Mouse (Mus musculus) limb, embryonic 11.5 days (tissue): Measurements from ENCODE around the gene Hat1. TPM values are rescaled to one million over a fixed set of nuclear protein-coding genes. Genes with fewer than 3 reads are reported as not detected.
A peak's percentile ranks its signal among the peaks of the same experiment; 100 is the strongest.

Experiments used
- ATAC-seq: fragments of 200-750 bp; cut with Nextera tagmentation; 2 replicates; pipeline ENCODE4 v1.8.0; 2017; ENCODE audit warnings: low read depth; ENCODE audit not compliant: insufficient number of reproducible peaks, low FRiP score, low TSS enrichment
- DNase-seq: peaks from one replicate; pipeline ENCODE4 v3.0.0-alpha.2; 2015; ENCODE audit warnings: low spot score
- H3K27ac ChIP-seq: fragments of 300-500 bp; sonication (generic); replicated peaks from 2 replicates; pipeline ENCODE4 v1.5.1; 2014; ENCODE audit warnings: low read depth, mild to moderate bottlenecking, low read length
- H3K27me3 ChIP-seq: fragments of 300-500 bp; sonication (generic); 2 replicates; pipeline ENCODE4 v1.6.1; 2014; ENCODE audit warnings: mild to moderate bottlenecking, low read length, mixed read lengths; ENCODE audit not compliant: control insufficient read depth, insufficient read depth
- H3K36me3 ChIP-seq: fragments of 300-500 bp; sonication (generic); 2 replicates; pipeline ENCODE4 v1.6.1; 2014; ENCODE audit warnings: mild to moderate bottlenecking, low read length, moderate library complexity, mixed read lengths; ENCODE audit not compliant: control insufficient read depth, insufficient read depth
- H3K4me1 ChIP-seq: fragments of 300-500 bp; sonication (generic); 2 replicates; pipeline ENCODE4 v1.6.1; 2014; ENCODE audit warnings: low read length, mixed read lengths; ENCODE audit not compliant: control insufficient read depth, insufficient read depth
- H3K4me2 ChIP-seq: fragments of 300-500 bp; sonication (generic); 2 replicates; pipeline ENCODE4 v1.6.1; 2014; ENCODE audit warnings: low read depth, mild to moderate bottlenecking, moderate library complexity; ENCODE audit not compliant: severe bottlenecking
- H3K4me3 ChIP-seq: fragments of 300-500 bp; sonication (generic); 2 replicates; pipeline ENCODE4 v1.5.1; 2014; ENCODE audit warnings: low read depth, low read length
- H3K9ac ChIP-seq: fragments of 300-500 bp; sonication (generic); 2 replicates; pipeline ENCODE4 v1.6.1; 2014; ENCODE audit warnings: mild to moderate bottlenecking, low read length
- H3K9me3 ChIP-seq: fragments of 300-500 bp; sonication (generic); 2 replicates; pipeline ENCODE4 v1.6.1; 2016; ENCODE audit warnings: low read length; ENCODE audit not compliant: control insufficient read depth
- WGBS: fragments of 180-500 bp; shearing (Covaris S2); extraction: QIAGEN DNeasy Blood & Tissue Kit; methylation state at CpG from one replicate; pipeline ENCODE4 v1.1.7; 2014; 5-methylcytosine and 5-hydroxymethylcytosine counted together
- polyA plus RNA-seq: library from polyadenylated mRNA; unstranded; fragments of >200 nt; fragmentation: Nextera tagmentation; extraction: Ambion mirVana; gene quantifications from 2 replicates; pipeline ENCODE4 v1.2.1, GENCODE M21; 2014

Gene Hat1
- polyA plus RNA-seq, 1 experiment from 2014 or later = 168 TPM

DNA sequence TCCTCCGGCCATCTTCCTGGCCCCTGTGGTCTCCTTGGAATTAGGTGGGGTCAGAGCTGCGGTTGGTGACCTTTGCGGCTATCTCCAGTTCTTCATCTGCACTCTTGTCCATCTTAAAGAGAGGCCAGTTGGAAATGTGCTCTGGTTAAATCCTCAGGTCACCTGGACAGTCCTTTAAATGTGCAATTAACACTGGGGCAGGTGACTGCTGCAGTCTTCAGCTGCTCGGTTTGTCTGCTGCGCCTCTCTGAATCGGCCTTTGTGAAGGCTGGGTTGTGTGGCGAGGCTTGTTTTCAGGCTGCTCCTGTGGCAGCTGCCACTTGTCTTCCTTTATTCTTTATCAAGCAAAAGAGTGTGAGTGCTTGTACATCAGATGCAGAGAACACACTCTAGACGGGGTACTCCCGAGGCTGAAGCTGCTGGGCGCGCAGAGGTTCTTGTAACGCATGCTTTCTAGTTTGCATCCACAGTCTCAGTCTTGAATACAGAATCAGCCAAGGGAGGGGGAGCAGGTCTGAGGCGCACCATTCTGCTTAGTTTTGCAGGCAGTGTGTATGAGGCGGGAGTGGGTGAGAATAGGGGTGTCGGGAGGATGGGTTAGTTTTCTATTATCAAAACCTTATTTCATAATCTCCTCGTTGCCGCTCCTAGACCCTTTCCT lies 56.9 kb downstream of the Hat1 start:
- H3K27ac ChIP-seq = no peak overlapping the region
- WGBS = 64% methylated on average over 17 of the region's 17 CpGs

DNA sequence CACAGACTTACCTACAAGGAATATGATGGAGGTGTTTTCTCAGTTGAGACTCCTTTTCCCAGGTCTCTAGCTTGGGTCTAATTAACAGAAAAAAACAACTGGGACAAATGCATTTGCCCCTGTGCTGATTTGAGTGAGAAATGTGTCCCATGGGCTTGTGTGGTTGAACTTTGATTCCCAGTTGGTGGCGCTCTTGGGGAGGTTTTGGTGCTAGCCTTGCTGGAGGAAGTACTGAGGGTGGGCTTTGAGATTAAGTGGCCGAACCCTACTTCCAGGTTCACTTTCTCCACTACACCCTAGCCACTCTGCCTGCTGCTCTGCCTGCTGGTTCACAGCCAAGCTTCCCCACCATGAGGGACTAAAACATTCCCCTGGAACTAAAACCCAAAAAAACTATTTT lies 60.8 kb downstream of the Hat1 start:
- H3K4me1 ChIP-seq = no peaks in the 10 kb centered on the region
- ATAC-seq (no peak), DNase-seq (no peak)
- H3K9ac ChIP-seq = no peak overlapping the region
- H3K27ac ChIP-seq = no peak overlapping the region
- 16% methylated on average over 2 of the region's 2 CpGs for WGBS
- H3K9me3 ChIP-seq = no peaks in the 10 kb centered on the region
- no peaks in the 10 kb centered on the region for H3K36me3 ChIP-seq
- no peaks in the 10 kb centered on the region for H3K27me3 ChIP-seq
- H3K4me3 ChIP-seq = no peak overlapping the region
- H3K4me2 ChIP-seq = no peak overlapping the region

More for the DNA sequence above, 56.9 kb downstream of the Hat1 start:
- DNase-seq (no peak), ATAC-seq (no peak)
- Histone ChIP-seq H3K36me3 (peaks cover 2% of the 10 kb centered on the region; the same call in 1 of the 2 replicates), H3K9ac (no peak overlapping the region), H3K27me3 (no peaks in the 10 kb centered on the region), H3K4me1 (no peaks in the 10 kb centered on the region), H3K4me2 (no peak overlapping the region), H3K4me3 (no peak overlapping the region), H3K9me3 (no peaks in the 10 kb centered on the region)

DNA sequence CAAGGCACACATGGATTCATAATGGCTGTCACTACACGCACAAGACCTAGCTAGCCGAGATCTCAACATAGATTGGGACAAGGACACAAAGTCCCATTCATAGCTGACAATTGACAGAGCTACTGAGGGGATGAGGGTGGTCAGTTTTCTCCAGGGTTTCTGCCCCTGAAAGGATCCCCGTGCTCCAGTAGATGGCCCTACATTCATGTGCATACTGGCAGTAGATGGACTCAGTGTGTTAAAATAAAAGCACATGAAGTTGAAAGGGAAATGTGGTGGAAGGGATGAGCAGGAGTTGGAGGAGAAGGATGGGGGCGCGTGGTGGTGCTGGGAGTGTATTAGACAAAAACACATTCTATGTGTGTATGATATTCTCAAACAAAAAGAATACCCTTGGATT lies 63.0 kb downstream of the Hat1 start:
- H3K4me2 ChIP-seq = no peak overlapping the region
- H3K4me3 ChIP-seq = no peak overlapping the region
- no peaks in the 10 kb centered on the region for H3K9me3 ChIP-seq
- ATAC-seq (no peak), DNase-seq (no peak)
- no peaks in the 10 kb centered on the region for H3K27me3 ChIP-seq
- WGBS = 72% methylated on average over 5 of the region's 5 CpGs
- H3K9ac ChIP-seq = no peak overlapping the region
- no peaks in the 10 kb centered on the region for H3K36me3 ChIP-seq
- no peaks in the 10 kb centered on the region for H3K4me1 ChIP-seq
- no peak overlapping the region for H3K27ac ChIP-seq

DNA sequence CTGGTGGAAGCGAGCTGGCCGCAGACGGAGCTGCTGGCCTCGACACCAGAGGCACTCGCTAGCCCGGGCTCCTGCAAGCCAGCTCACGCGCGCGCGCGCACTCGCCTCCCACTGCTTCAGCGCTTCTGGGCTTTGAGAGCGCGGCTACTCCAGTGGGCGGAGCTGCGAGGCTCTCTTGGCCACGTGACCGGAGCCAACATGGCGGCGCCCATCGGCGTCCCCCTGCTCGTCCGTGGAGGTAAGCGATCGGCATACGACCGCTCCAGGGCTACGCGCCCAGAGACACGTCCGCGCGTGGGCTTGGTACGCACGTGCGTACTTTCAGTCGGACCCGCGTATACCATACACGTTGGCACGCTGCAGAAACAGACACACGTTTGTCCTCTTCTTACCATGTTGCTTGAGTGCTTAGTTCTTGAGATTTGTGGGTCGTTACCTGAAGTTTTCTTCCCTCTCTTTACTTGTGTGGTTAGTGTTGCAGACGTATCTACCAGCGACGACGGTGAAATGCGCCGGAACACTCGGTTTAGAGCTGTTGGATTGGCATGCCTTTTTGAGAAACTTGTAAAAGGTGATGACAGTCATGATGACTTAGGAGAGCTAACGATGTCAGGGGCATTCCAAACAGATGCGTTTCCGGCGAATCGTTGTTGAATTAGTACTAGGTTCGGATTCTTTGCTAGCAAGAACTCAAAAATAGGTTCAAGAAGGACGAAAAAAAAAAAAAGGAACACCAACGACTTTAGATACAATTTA lies 64.6 kb downstream of the Hat1 start, which contains the start of gene Metap1d:
Metap1d (plus strand) TSS at position 116 of the 756 bp plus-strand sequence.
- Histone ChIP-seq H3K4me2 (peak within 1 kb of the TSS; percentile 57), H3K4me3 (peak within 1 kb of the TSS; percentile 63), H3K4me1 (no peaks in the 10 kb centered on the region), H3K27ac (no peak within 1 kb of the TSS), H3K9me3 (no peaks in the 10 kb centered on the region), H3K27me3 (no peaks in the 10 kb centered on the region), H3K9ac (peak within 1 kb of the TSS; percentile 53), H3K36me3 (no peaks in the 10 kb centered on the region)
- peak; percentile 98 for DNase-seq
- ATAC-seq = peak; percentile 94
- WGBS = under 1% methylated on average over 61 of the region's 61 CpGs

DNA sequence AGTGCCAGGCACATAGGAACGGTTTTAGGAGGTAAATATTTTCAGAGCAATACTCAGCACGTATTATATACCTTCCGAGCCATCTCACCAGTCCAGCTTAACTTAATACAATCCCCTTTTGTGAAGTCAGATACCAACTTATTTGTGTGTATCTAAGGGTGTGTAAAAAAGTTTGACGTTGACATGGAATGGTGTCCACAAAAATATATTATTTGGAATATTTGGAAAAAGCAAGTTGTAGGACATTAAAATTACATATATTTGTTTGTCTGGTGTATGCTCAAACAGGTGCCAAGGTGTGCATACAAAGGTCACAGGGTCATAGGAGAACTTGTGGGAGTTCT lies 65.1 kb downstream of the Hat1 start:
- Histone ChIP-seq H3K27me3 (no peaks in the 10 kb centered on the region), H3K27ac (no peak overlapping the region), H3K4me3 (peak overlapping the region; percentile 63), H3K9me3 (no peaks in the 10 kb centered on the region), H3K9ac (no peak overlapping the region), H3K4me2 (peak overlapping the region; percentile 57), H3K36me3 (no peaks in the 10 kb centered on the region), H3K4me1 (no peaks in the 10 kb centered on the region)
- ATAC-seq = no peak
- WGBS = 43% methylated on average over 4 of the region's 4 CpGs
- no peak for DNase-seq

DNA sequence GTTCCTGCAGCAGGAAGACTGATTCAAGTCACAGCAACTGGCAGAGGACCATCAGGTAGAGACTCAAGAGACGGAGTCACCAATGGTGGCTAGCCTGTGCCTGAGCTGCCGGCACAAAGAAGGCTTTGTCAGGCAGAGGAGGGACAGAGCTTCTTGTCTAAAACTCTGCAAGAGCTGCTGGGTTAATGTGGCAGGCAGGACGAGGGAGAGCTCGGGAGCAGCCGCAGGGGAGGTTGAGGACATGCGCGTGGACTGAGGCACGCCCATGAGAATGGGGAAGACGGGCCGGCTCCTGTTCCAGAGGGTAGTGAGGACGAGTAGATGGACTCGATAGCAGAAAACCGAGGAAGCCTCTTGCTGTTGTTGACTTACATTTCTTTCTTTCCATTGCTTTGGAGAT lies 69.9 kb downstream of the Hat1 start:
- H3K4me1 ChIP-seq = no peaks in the 10 kb centered on the region
- H3K9me3 ChIP-seq = no peaks in the 10 kb centered on the region
- DNase-seq (no peak), ATAC-seq (no peak)
- H3K27ac ChIP-seq = no peak overlapping the region
- no peaks in the 10 kb centered on the region for H3K27me3 ChIP-seq
- H3K9ac ChIP-seq = no peak overlapping the region
- H3K4me2 ChIP-seq = no peak overlapping the region
- no peaks in the 10 kb centered on the region for H3K36me3 ChIP-seq
- H3K4me3 ChIP-seq = no peak overlapping the region
- WGBS = 80% methylated on average over 13 of the region's 13 CpGs

DNA sequence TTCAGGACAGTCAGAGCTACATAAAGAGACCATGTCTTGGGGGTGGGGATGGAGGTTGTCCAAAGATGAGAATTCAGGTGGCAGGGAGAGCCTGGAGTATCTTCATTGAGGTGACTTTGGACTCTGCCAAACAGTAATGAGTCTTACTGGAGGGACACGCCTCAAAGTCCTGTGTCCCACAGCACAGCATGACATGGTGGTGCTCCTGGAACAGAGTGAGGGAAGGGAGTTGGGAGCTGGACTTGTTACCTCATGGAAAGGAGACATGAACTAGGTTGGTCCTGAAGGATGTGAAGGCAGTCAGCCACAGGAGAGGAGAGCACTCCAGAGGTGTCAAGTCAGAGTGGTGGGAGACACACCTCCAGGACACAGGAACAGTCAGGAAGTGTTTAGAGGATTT lies 70.9 kb downstream of the Hat1 start:
- no peak for DNase-seq
- WGBS = 91% methylated on average over 1 of the region's 1 CpGs
- H3K4me3 ChIP-seq = no peak overlapping the region

DNA sequence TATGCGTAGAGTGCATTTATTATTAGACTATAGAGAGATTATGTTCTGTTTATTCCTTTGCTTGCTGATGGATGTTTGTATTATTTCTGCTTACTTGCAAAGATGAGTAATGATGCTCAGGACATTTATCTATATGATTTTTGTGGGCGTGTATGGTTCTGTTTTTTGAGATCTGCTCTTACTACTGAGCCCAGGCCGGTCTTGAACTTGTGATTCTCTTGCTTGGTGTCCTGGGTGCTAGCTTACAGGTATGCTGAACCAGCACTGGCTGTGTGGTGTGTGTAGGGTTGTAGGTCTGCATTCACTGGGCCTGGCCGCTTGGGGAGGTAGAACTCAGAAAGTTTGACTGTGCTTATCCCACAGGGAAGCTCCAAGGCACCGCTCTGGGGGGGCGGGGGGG lies 72.4 kb downstream of the Hat1 start:
- ATAC-seq (no peak), DNase-seq (no peak)
- no peaks in the 10 kb centered on the region for H3K27me3 ChIP-seq
- no peak overlapping the region for H3K4me3 ChIP-seq
- no peaks in the 10 kb centered on the region for H3K36me3 ChIP-seq
- no peaks in the 10 kb centered on the region for H3K4me1 ChIP-seq
- no peak overlapping the region for H3K27ac ChIP-seq
- H3K9me3 ChIP-seq = no peaks in the 10 kb centered on the region
- H3K9ac ChIP-seq = no peak overlapping the region
- H3K4me2 ChIP-seq = no peak overlapping the region
- 77% methylated on average over 6 of the region's 6 CpGs for WGBS

More for the DNA sequence above, 70.9 kb downstream of the Hat1 start:
- no peak overlapping the region for H3K9ac ChIP-seq
- H3K4me2 ChIP-seq = no peak overlapping the region
- H3K4me1 ChIP-seq = no peaks in the 10 kb centered on the region
- ATAC-seq = no peak
- H3K27me3 ChIP-seq = no peaks in the 10 kb centered on the region
- H3K27ac ChIP-seq = no peak overlapping the region
- no peaks in the 10 kb centered on the region for H3K36me3 ChIP-seq
- H3K9me3 ChIP-seq = no peaks in the 10 kb centered on the region
